Mouse (Mus musculus) kidney, postnatal 0 days (tissue): ENCODE measurements at regions not wholly inside any gene's neighbourhood (a gene's known extent, or its start where the extent isn't known, plus 50 kb on each side); places are given as distances from the start of the nearest gene placed in this dataset.

Source experiments
- ATAC-seq: fragments of 200-750 bp; cut with Nextera tagmentation; replicated peaks from 2 replicates; pipeline ENCODE4 v1.8.0; 2017; ENCODE audit warnings: low read depth, moderate number of reproducible peaks, moderate TSS enrichment, moderate library complexity; ENCODE audit not compliant: low FRiP score
- DNase-seq: peaks from one replicate; pipeline ENCODE4 v3.0.0-alpha.2; 2016; ENCODE audit warnings: low spot score
- H3K27ac ChIP-seq: fragments of 300-500 bp; sonication (generic); 2 replicates; pipeline ENCODE4 v1.5.1; 2014; ENCODE audit warnings: mild to moderate bottlenecking
- H3K27me3 ChIP-seq: fragments of 300-500 bp; sonication (generic); 2 replicates; pipeline ENCODE4 v1.6.1; 2014; ENCODE audit warnings: low read length, mixed read lengths; ENCODE audit not compliant: insufficient read depth
- H3K36me3 ChIP-seq: fragments of 300-500 bp; sonication (generic); 2 replicates; pipeline ENCODE4 v1.6.1; 2014; ENCODE audit warnings: low read length, mixed read lengths; ENCODE audit not compliant: insufficient read depth
- H3K4me1 ChIP-seq: fragments of 300-500 bp; sonication (generic); replicated peaks from 2 replicates; pipeline ENCODE4 v1.6.1; 2014; ENCODE audit warnings: antibody characterized with exemption, low read length, mixed read lengths; ENCODE audit not compliant: insufficient read depth
- H3K4me2 ChIP-seq: fragments of 300-500 bp; sonication (generic); 2 replicates; pipeline ENCODE4 v1.6.1; 2014; ENCODE audit warnings: mild to moderate bottlenecking, low read length, moderate library complexity, mixed read lengths
- H3K4me3 ChIP-seq: fragments of 300-500 bp; sonication (generic); replicated peaks from 2 replicates; pipeline ENCODE4 v1.5.1; 2014; ENCODE audit warnings: low read depth, low read length
- H3K9ac ChIP-seq: fragments of 300-500 bp; sonication (generic); 2 replicates; pipeline ENCODE4 v1.6.1; 2014; ENCODE audit warnings: low read depth, low read length
- H3K9me3 ChIP-seq: fragments of 300-500 bp; sonication (generic); replicated peaks from 2 replicates; pipeline ENCODE4 v1.6.1; 2016; ENCODE audit warnings: low read length, inconsistent platforms, mixed read lengths
- CTCF ChIP-seq: IDR thresholded peaks from 2 replicates; pipeline ENCODE4 v1.5.1; 2016; ENCODE audit warnings: antibody characterized with exemption, low read depth, mild to moderate bottlenecking, moderate library complexity
- WGBS: fragments of 180-500 bp; shearing (Covaris S2); extraction: QIAGEN DNeasy Blood & Tissue Kit; methylation state at CpG from one replicate; pipeline ENCODE4 v1.1.7; 2014; 5-methylcytosine and 5-hydroxymethylcytosine counted together

DNA sequence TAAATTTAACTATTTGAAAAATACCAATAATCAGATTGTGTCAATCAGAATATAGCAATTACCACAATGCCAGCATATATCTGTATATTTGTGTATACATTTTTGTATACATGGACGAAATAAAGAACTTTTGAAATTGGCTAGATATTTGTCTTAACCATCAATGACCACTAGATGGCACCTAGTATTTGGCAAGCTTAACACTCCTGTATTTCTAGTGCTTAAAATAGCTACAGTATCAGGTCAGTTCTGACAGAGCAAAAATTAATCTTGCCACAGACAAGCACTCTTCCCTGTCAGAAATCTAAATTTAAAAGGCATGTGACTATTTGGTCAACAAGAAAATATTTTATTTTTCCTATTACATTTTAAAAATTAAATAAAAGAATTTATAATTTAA is 169.2 kb downstream of the Ppp1r3a start:
- ATAC-seq: no peak
- H3K4me1 ChIP-seq: no peaks in the 10 kb centered on the region
- H3K27ac ChIP-seq: no peak overlapping the region
- H3K9me3 ChIP-seq: no peaks in the 10 kb centered on the region
- TF ChIP-seq CTCF: peak; percentile 72
- no peak overlapping the region for H3K4me2 ChIP-seq
- 27% methylated on average over 1 of the region's 1 CpGs for WGBS
- H3K36me3 ChIP-seq: no peaks in the 10 kb centered on the region
- H3K4me3 ChIP-seq: no peak overlapping the region
- peak; percentile 76 for DNase-seq
- no peak overlapping the region for H3K9ac ChIP-seq
- no peaks in the 10 kb centered on the region for H3K27me3 ChIP-seq

DNA sequence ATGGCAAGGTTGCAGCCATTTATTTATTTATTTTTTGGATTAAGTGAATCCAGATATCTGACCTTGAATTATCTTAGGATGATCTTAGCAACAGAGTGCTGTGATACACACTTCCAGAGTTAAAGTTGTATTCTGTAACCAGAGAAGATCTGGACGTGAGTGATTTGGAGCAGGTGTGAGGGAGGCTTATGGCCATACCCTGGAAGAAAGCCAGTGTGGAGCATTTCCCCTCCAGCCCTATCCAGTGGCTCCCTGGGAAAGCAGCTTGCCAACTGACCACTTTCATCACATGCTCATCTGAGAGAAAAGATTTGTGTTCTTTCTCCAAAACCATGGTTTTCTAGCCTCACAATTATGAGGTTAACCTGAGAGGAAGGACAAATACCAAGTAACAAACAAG is 171.2 kb downstream of the Ppp1r3a start:
- no peaks in the 10 kb centered on the region for H3K27me3 ChIP-seq
- H3K4me3 ChIP-seq: no peak overlapping the region
- ATAC-seq (no peak), DNase-seq (no peak)
- H3K4me1 ChIP-seq: no peaks in the 10 kb centered on the region
- no peak overlapping the region for H3K27ac ChIP-seq
- H3K36me3 ChIP-seq: no peaks in the 10 kb centered on the region
- H3K9ac ChIP-seq: no peak overlapping the region
- no peak for TF ChIP-seq CTCF
- no peaks in the 10 kb centered on the region for H3K9me3 ChIP-seq
- 50% methylated on average over 1 of the region's 1 CpGs for WGBS
- no peak overlapping the region for H3K4me2 ChIP-seq

DNA sequence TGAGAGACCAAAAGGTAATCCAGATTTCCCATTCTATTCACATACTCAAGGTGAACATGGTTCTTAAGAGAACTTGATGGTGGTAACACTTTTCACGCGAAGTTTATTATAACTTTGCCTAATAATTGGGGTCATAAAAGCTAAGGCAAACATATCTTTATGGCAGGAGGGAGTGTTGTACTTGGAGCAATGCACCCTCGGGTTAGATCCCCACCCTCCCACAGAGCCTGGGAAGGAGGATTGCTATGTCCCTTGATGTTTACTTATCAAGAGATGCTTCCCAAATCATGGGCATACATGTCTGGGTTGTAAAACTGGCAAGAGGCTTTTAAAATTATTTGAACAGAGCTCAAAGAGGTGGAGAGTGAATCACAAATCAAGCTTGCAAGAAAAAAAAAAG is 180.5 kb downstream of the Ppp1r3a start:
- 42% methylated on average over 3 of the region's 3 CpGs for WGBS
- Histone ChIP-seq H3K4me2 (no peak overlapping the region), H3K36me3 (no peaks in the 10 kb centered on the region), H3K9me3 (no peaks in the 10 kb centered on the region), H3K27ac (no peak overlapping the region), H3K9ac (no peak overlapping the region), H3K27me3 (no peaks in the 10 kb centered on the region), H3K4me3 (no peak overlapping the region), H3K4me1 (no peaks in the 10 kb centered on the region)
- ATAC-seq (no peak), DNase-seq (no peak)
- TF ChIP-seq CTCF: no peak

GRCm38 (mm10) chr6:14573001-14573400 is 182.1 kb downstream of the Ppp1r3a start:
- ATAC-seq (no peak), DNase-seq (no peak)
- no peak for TF ChIP-seq CTCF
- H3K27ac ChIP-seq: no peak overlapping the region
- no peaks in the 10 kb centered on the region for H3K36me3 ChIP-seq
- no peak overlapping the region for H3K4me3 ChIP-seq
- H3K9ac ChIP-seq: no peak overlapping the region
- H3K27me3 ChIP-seq: no peaks in the 10 kb centered on the region
- 55% methylated on average over 2 of the region's 2 CpGs for WGBS
- H3K4me2 ChIP-seq: no peak overlapping the region
- H3K9me3 ChIP-seq: no peaks in the 10 kb centered on the region
- no peaks in the 10 kb centered on the region for H3K4me1 ChIP-seq

- ATAC-seq: no peak
- Histone ChIP-seq H3K9ac (no peak overlapping the region), H3K36me3 (no peaks in the 10 kb centered on the region), H3K4me2 (no peak overlapping the region), H3K9me3 (no peaks in the 10 kb centered on the region), H3K27ac (no peak overlapping the region), H3K27me3 (no peaks in the 10 kb centered on the region), H3K4me1 (no peaks in the 10 kb centered on the region), H3K4me3 (no peak overlapping the region)
- no peak for TF ChIP-seq CTCF
- DNase-seq: no peak
- 83% methylated on average over 5 of the region's 5 CpGs for WGBS
Observed at GRCm38 (mm10) chr6:14540333-14540732, 214.7 kb downstream of the Ppp1r3a start.

GRCm38 (mm10) chr6:14529096-14529495 is 226.0 kb downstream of the Ppp1r3a start:
- TF ChIP-seq CTCF: no peak
- H3K27me3 ChIP-seq: no peaks in the 10 kb centered on the region
- no peak overlapping the region for H3K9ac ChIP-seq
- WGBS: 45% methylated on average over 2 of the region's 2 CpGs
- no peaks in the 10 kb centered on the region for H3K36me3 ChIP-seq
- ATAC-seq: no peak
- no peak overlapping the region for H3K4me2 ChIP-seq
- no peak overlapping the region for H3K4me3 ChIP-seq
- DNase-seq: no peak
- no peaks in the 10 kb centered on the region for H3K9me3 ChIP-seq
- H3K4me1 ChIP-seq: no peaks in the 10 kb centered on the region
- no peak overlapping the region for H3K27ac ChIP-seq

GRCm38 (mm10) chr6:14528564-14528963 is 226.5 kb downstream of the Ppp1r3a start:
- Histone ChIP-seq H3K27me3 (no peaks in the 10 kb centered on the region), H3K9me3 (no peaks in the 10 kb centered on the region), H3K27ac (no peak overlapping the region), H3K36me3 (no peaks in the 10 kb centered on the region), H3K4me2 (no peak overlapping the region), H3K4me1 (no peaks in the 10 kb centered on the region), H3K4me3 (no peak overlapping the region), H3K9ac (no peak overlapping the region)
- TF ChIP-seq CTCF: no peak
- 33% methylated on average over 7 of the region's 7 CpGs for WGBS
- ATAC-seq (no peak), DNase-seq (no peak)
